Comparison of ENCODE assay signal across 8 mouse cellular contexts in the genomic region with DNA sequence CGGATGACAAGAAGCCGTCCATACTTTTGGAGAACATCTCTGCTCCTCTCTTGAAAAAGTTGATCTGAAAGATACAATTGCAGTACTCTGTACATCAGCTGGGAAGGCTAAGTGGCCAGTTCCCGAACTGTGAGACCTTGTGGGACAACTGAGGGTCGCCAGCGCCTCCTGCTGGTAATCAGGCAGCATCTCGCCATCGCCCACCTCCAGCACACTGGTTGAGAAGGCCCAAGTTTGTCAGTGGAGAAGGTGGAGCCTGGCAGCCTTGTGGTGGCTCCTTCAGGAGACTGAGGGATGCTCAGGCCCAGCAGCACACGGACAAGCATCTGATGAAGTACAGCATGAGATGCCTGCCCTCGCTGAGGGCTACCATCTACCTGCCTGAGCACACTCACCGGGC. TPM values are rescaled to one million over a fixed set of nuclear protein-coding genes. Genes with fewer than 3 reads are reported as not detected.
DNase-seq lines count a peak whose midpoint lies in the region; ATAC-seq and TF ChIP-seq lines count a peak whose summit lies in the region.

No protein-coding gene starts in this region.

- no peak for ATAC-seq in liver, embryonic 14.5 days (ENCODE audit: insufficient read depth)

- H3K4me1 ChIP-seq in liver, embryonic 14.5 days (replicated peaks; ENCODE audit: control insufficient read depth in 2 of 2, insufficient read depth in 2 of 2, low read length in 1 of 2), result no peaks in the 10 kb centered on the region

- H3K27ac ChIP-seq in liver, embryonic 14.5 days, result no peak overlapping the region

- no peak overlapping the region for H3K9ac ChIP-seq in liver, embryonic 14.5 days (replicated peaks)

- no peak overlapping the region for H3K4me2 ChIP-seq in liver, embryonic 14.5 days (ENCODE audit: low read depth)

- 55% methylated on average over 10 of the region's 10 CpGs for WGBS in liver, embryonic 14.5 days (ENCODE audit: insufficient replicate concordance)

- H3K9me3 ChIP-seq in liver, embryonic 14.5 days (ENCODE audit: control insufficient read depth, low read length), result no peaks in the 10 kb centered on the region

- H3K4me3 ChIP-seq in liver, embryonic 14.5 days (ENCODE audit: insufficient read depth in 1 of 2, low read depth in 2 of 2, low read length in 2 of 2), result no peak overlapping the region

- TF ChIP-seq CTCF in liver, embryonic 14.5 days (IDR thresholded peaks at IDR 0.05; ENCODE audit: low read depth), result peak; percentile 83

- no peaks in the 10 kb centered on the region for H3K36me3 ChIP-seq in liver, embryonic 14.5 days (replicated peaks; ENCODE audit: control insufficient read depth, insufficient read depth, low read depth)

- no peaks in the 10 kb centered on the region for H3K27me3 ChIP-seq in liver, embryonic 14.5 days (ENCODE audit: control insufficient read depth, insufficient read depth, low read length)

- peak; percentile 65 for DNase-seq in adrenal gland, postnatal 14 days
- no peak for DNase-seq in adrenal gland, adult 2 months
- peak; percentile 29 to 30 for DNase-seq in lung, adult 18-20 months
- no peak for DNase-seq in lung, postnatal 25 days (ENCODE audit: low spot score)
- DNase-seq in cerebellum, adult 9-10 months, result peak; percentile 71
- DNase-seq in liver, embryonic 14.5 days (ENCODE audit: low read depth in 3 of 3, low spot score in 3 of 3), result no peak
- no peak for DNase-seq in urinary bladder, postnatal 14 days (ENCODE audit: low spot score)
- DNase-seq in urinary bladder, adult 18-20 months (ENCODE audit: low spot score in 2 of 2), result no peak

- no peak for TF ChIP-seq EP300 in liver, embryonic 14.5 days (IDR thresholded peaks at IDR 0.05; ENCODE audit: low read depth)

RNA-seq across cellular contexts. Expression of gene Appl2, which starts 31.2 kb away (rescaled TPM):
- 63.5 and 81.7 TPM in 2 replicates for total RNA-seq in adrenal gland, postnatal 14 days (2021)
- 100 to 1,000 TPM in 1 of 2 experiments, 10 to 100 TPM in 1; 51.2 to 190 TPM for total RNA-seq in adrenal gland, adult 2 months (2021)
- 244 and 584 TPM in 2 replicates for polyA plus RNA-seq in adrenal gland, adult 2 months (2012; rRNA removed)
- 4.6 and 6.9 TPM in 2 replicates for polyA plus RNA-seq in liver, embryonic 14.5 days (2012; rRNA removed)
- polyA plus RNA-seq in liver, embryonic 14.5 days (2014; fragmentation: Nextera tagmentation; extraction: Ambion mirVana), result 5.4 and 8.7 TPM in 2 replicates

Comparison
In these comparisons a context has a peak if more than half of its experiments do, and no peak if none do; other contexts are left out.
1. DNase-seq: peak in adrenal gland, postnatal 14 days (single experiment), lung, adult 18-20 months (2 of 2) and cerebellum, adult 9-10 months (single experiment); none in adrenal gland, adult 2 months (single experiment), lung, postnatal 25 days (single experiment), liver, embryonic 14.5 days (0 of 3), urinary bladder, postnatal 14 days (single experiment) and urinary bladder, adult 18-20 months (0 of 2).